In the genomic region with DNA sequence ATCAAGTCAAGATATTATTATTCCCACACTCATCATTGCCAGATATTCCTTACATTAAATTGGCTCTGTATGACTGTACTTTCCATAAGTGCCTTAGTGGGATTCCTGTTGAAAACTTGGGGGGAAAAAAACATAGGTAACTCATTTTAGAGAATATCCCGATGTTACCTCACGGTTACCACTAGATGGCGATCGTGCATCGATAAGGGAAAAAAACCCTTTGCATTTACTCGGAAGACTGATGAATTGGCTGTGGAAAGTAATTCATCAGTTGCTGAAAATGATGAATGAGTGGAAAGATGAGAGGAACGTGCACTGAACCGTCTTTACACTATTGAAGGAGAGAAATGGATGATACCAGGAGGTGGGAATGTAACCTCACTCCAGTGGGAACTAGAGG, we compare ENCODE assay signal across 10 mouse cellular contexts.
DNase-seq lines count a peak whose midpoint lies in the region; ATAC-seq and TF ChIP-seq lines count a peak whose summit lies in the region.
"Had no signal": no experiment of that assay in that cellular context is flagged by ENCODE, and none has a peak within 500 bp of the region (broad histone marks: within the 10 kb centered on the region; RNA-seq: fewer than 3 reads in every experiment).

No protein-coding gene starts in this region.

- H3K27me3 ChIP-seq in lung, postnatal 0 days (replicated peaks; ENCODE audit: insufficient read depth, low read length), result no peaks in the 10 kb centered on the region
- no peaks in the 10 kb centered on the region for H3K27me3 ChIP-seq in stomach, postnatal 0 days (ENCODE audit: control insufficient read depth, insufficient read depth, low read length)
- H3K27me3 ChIP-seq: heart, embryonic 15.5 days had no signal

- H3K4me2 ChIP-seq in lung, postnatal 0 days (replicated peaks; ENCODE audit: low read depth, low read length), result no peak overlapping the region
- H3K4me2 ChIP-seq in stomach, postnatal 0 days (replicated peaks; ENCODE audit: low read depth), result no peak overlapping the region
- H3K4me2 ChIP-seq: heart, embryonic 15.5 days had no signal

- no peaks in the 10 kb centered on the region for H3K36me3 ChIP-seq in lung, postnatal 0 days (ENCODE audit: insufficient read depth, low read length)
- H3K36me3 ChIP-seq in stomach, postnatal 0 days (ENCODE audit: control insufficient read depth, insufficient read depth, low read length), result no peaks in the 10 kb centered on the region
- H3K36me3 ChIP-seq: heart, embryonic 15.5 days had no signal

- H3K9me3 ChIP-seq in lung, postnatal 0 days (ENCODE audit: low read length), result no peaks in the 10 kb centered on the region
- no peaks in the 10 kb centered on the region for H3K9me3 ChIP-seq in stomach, postnatal 0 days (ENCODE audit: control insufficient read depth, low read length)
- H3K9me3 ChIP-seq: heart, embryonic 15.5 days had no signal

- no peak overlapping the region for H3K27ac ChIP-seq in lung, postnatal 0 days (ENCODE audit: low read length)
- no peak overlapping the region for H3K27ac ChIP-seq in stomach, postnatal 0 days (replicated peaks)
- H3K27ac ChIP-seq: heart, embryonic 15.5 days had no signal

- peak; percentile 63 for DNase-seq in heart, adult 11 months
- DNase-seq in heart, postnatal 25 days (ENCODE audit: low spot score), result no peak
- no peak for DNase-seq in lung, postnatal 0 days (ENCODE audit: low spot score)
- no peak for DNase-seq in lung, postnatal 14 days
- DNase-seq in c-Kit-positive CD71-positive TER-119-negative erythroid progenitor cells, embryonic 14.5 days (ENCODE audit: low read depth), result peak; percentile 7
- no peak for DNase-seq in stomach, postnatal 0 days (ENCODE audit: low spot score)
- no peak for DNase-seq in lung, adult 2 months
- DNase-seq: right cerebral cortex, postnatal 14 days had no signal

- no peak for ATAC-seq in lung, postnatal 0 days
- no peak for ATAC-seq in stomach, postnatal 0 days (ENCODE audit: low FRiP score, low TSS enrichment)
- no peak for ATAC-seq in monocyte, adult 5-6 weeks (replicated peaks; ENCODE audit: insufficient number of reproducible peaks, low FRiP score, low TSS enrichment, poor library complexity, severe bottlenecking)

- TF ChIP-seq EP300 in lung, postnatal 0 days (IDR thresholded peaks at IDR 0.05), result no peak
- no peak for TF ChIP-seq EP300 in stomach, postnatal 0 days (optimal IDR thresholded peaks at IDR 0.05)

- H3K4me1 ChIP-seq in lung, postnatal 0 days (ENCODE audit: insufficient read depth, low read depth, low read length), result no peaks in the 10 kb centered on the region
- no peaks in the 10 kb centered on the region for H3K4me1 ChIP-seq in stomach, postnatal 0 days (replicated peaks; ENCODE audit: control insufficient read depth, insufficient read depth)
- H3K4me1 ChIP-seq in lung, adult 2 months (ENCODE audit: control insufficient read depth, insufficient read depth, low read length), result no peaks in the 10 kb centered on the region
- H3K4me1 ChIP-seq: heart, embryonic 15.5 days had no signal

- TF ChIP-seq POLR2A in lung, adult 2 months (IDR thresholded peaks at IDR 0.05; ENCODE audit: borderline replicate concordance, extremely low read depth, low read depth, low read length), result no peak

- WGBS in lung, postnatal 0 days, result 10% methylated on average over 8 of the region's 8 CpGs
- WGBS in stomach, postnatal 0 days, result 15% methylated on average over 8 of the region's 8 CpGs
- WGBS in lung, adult 2 months, result 10% methylated on average over 8 of the region's 8 CpGs

- H3K9ac ChIP-seq in lung, postnatal 0 days (replicated peaks; ENCODE audit: low read depth), result no peak overlapping the region
- no peak overlapping the region for H3K9ac ChIP-seq in stomach, postnatal 0 days (ENCODE audit: low read length)
- H3K9ac ChIP-seq: heart, embryonic 15.5 days had no signal

- TF ChIP-seq CTCF in lung, postnatal 0 days (IDR thresholded peaks at IDR 0.05), result peak; percentile 50
- peak; percentile 72 for TF ChIP-seq CTCF in stomach, postnatal 0 days (IDR thresholded peaks at IDR 0.05; ENCODE audit: low read depth)
- TF ChIP-seq CTCF in lung, adult 2 months (IDR thresholded peaks at IDR 0.05; ENCODE audit: insufficient read depth, low read length), result no peak

- intact Hi-C loops in heart, postnatal 25 days (cut with DNase I), result no loop called here

- H3K4me3 ChIP-seq in lung, postnatal 0 days (ENCODE audit: low read depth, low read length), result no peak overlapping the region
- H3K4me3 ChIP-seq in stomach, postnatal 0 days (ENCODE audit: low read depth, low read length), result no peak overlapping the region
- no peak overlapping the region for H3K4me3 ChIP-seq in lung, adult 2 months (replicated peaks; ENCODE audit: extremely low read depth, low read depth, low read length)
- H3K4me3 ChIP-seq: heart, embryonic 15.5 days had no signal

Comparison
In these comparisons a context has a peak if more than half of its experiments do, and no peak if none do; other contexts are left out.
1. DNase-seq: peak in heart, adult 11 months (single experiment) and c-Kit-positive CD71-positive TER-119-negative erythroid progenitor cells, embryonic 14.5 days (single experiment); none in heart, postnatal 25 days (single experiment), lung, postnatal 0 days (single experiment), lung, postnatal 14 days (single experiment), stomach, postnatal 0 days (single experiment) and lung, adult 2 months (single experiment).